Mouse (Mus musculus) CH12.LX (cell line): ENCODE measurements at regions not wholly inside any gene's neighbourhood (a gene's known extent, or its start where the extent isn't known, plus 50 kb on each side); places are given as distances from the start of the nearest gene placed in this dataset.
A peak's percentile ranks its signal among the peaks of the same experiment; 100 is the strongest.

Source experiments
- DNase-seq: peaks from one replicate; pipeline ENCODE4 v3.0.0-alpha.2; 2013; ENCODE audit errors: extremely low read depth
- H3K27ac ChIP-seq: 2 replicates; pipeline ENCODE4 v1.5.1; 2012; ENCODE audit warnings: low read depth, mild to moderate bottlenecking, control low read depth, moderate library complexity; ENCODE audit not compliant: insufficient read depth
- H3K27me3 ChIP-seq: replicated peaks from 2 replicates; pipeline ENCODE3; 2012; ENCODE audit warnings: inconsistent platforms
- H3K36me3 ChIP-seq, 2 experiments: replicated peaks in 1 of 2; 2 replicates each; pipeline versions ENCODE3 to v1.6.1; 2012; ENCODE audit warnings: inconsistent platforms in 1 of 2, low read length in 1 of 2, mild to moderate bottlenecking in 1 of 2, mixed read lengths in 1 of 2, moderate library complexity in 1 of 2; ENCODE audit not compliant: control insufficient read depth in 1 of 2, insufficient read depth in 1 of 2
- H3K4me1 ChIP-seq, 2 experiments: 2 replicates each; pipeline ENCODE4 v1.6.1; 2012; ENCODE audit warnings: inconsistent platforms in 1 of 2, moderate library complexity in 1 of 2; ENCODE audit not compliant: insufficient read depth in 2 of 2, control insufficient read depth in 1 of 2
- H3K4me2 ChIP-seq: 2 replicates; pipeline ENCODE4 v1.6.1; 2012; ENCODE audit warnings: low read depth, mild to moderate bottlenecking, control low read depth; ENCODE audit not compliant: poor library complexity, insufficient read depth, severe bottlenecking
- H3K4me3 ChIP-seq, 3 experiments: fragments of 150-350 bp in 1 of 3; sonication (generic) in 1 of 3; replicated peaks in 1 of 3; 2 replicates each; pipeline versions ENCODE3 to v1.5.1; 2011 to 2012; ENCODE audit warnings: low read depth in 2 of 3, low read length in 2 of 3, mild to moderate bottlenecking in 2 of 3, moderate library complexity in 2 of 3, control low read depth in 1 of 3, improper control_type of control experiment in 1 of 3, inconsistent platforms in 1 of 3, mixed read lengths in 1 of 3; ENCODE audit not compliant: poor library complexity in 1 of 3
- H3K79me2 ChIP-seq: replicated peaks from 2 replicates; pipeline ENCODE4 v1.6.1; 2012; ENCODE audit warnings: mild to moderate bottlenecking, moderate library complexity; ENCODE audit not compliant: control insufficient read depth, poor library complexity, insufficient read depth, severe bottlenecking; ENCODE audit errors: extremely low read depth
- H3K9ac ChIP-seq: 2 replicates; pipeline ENCODE4 v1.6.1; 2012; ENCODE audit warnings: low read depth, mild to moderate bottlenecking, control low read depth, moderate library complexity; ENCODE audit not compliant: insufficient read depth
- H3K9me3 ChIP-seq: replicated peaks from 2 replicates; pipeline ENCODE3; 2012; ENCODE audit warnings: low read length, inconsistent platforms, mixed read lengths
- CHD2 ChIP-seq: IDR thresholded peaks from 2 replicates; pipeline ENCODE4 v1.6.1; 2011; ENCODE audit warnings: low read length, improper control_type of control experiment
- CTCF ChIP-seq, 2 experiments: IDR thresholded peaks in 1 of 2; conservative IDR thresholded peaks in 1 of 2; 2 replicates each; pipeline ENCODE4 v1.5.1; 2011 to 2012; ENCODE audit warnings: low read depth in 2 of 2, low read length in 2 of 2, improper control_type of control experiment in 1 of 2, inconsistent platforms in 1 of 2, mild to moderate bottlenecking in 1 of 2, moderate library complexity in 1 of 2
- E2F4 ChIP-seq: IDR thresholded peaks from 2 replicates; pipeline ENCODE4 v1.6.1; 2011; ENCODE audit warnings: low read depth, low read length, improper control_type of control experiment; ENCODE audit not compliant: insufficient replicate concordance
- EP300 ChIP-seq: IDR thresholded peaks from 2 replicates; pipeline ENCODE4 v1.6.1; 2011; ENCODE audit warnings: low read length, improper control_type of control experiment
- GABPA ChIP-seq: IDR thresholded peaks from 2 replicates; pipeline ENCODE4 v1.6.1; 2012; ENCODE audit warnings: low read depth, low read length, improper control_type of control experiment, inconsistent platforms; ENCODE audit not compliant: insufficient replicate concordance
- JUND ChIP-seq: conservative IDR thresholded peaks from 2 replicates; pipeline ENCODE4 v1.6.1; 2011; ENCODE audit warnings: low read depth, low read length, improper control_type of control experiment
- MYC ChIP-seq: IDR thresholded peaks from 2 replicates; pipeline ENCODE4 v1.6.1; 2011; ENCODE audit warnings: low read depth, mild to moderate bottlenecking, improper control_type of control experiment, low read length
- NELFE ChIP-seq: IDR thresholded peaks from 2 replicates; pipeline ENCODE4 v1.6.1; 2011; ENCODE audit warnings: low read depth, low read length, improper control_type of control experiment
- NRF1 ChIP-seq: IDR thresholded peaks from 2 replicates; pipeline ENCODE4 v1.6.1; 2014; ENCODE audit warnings: low read depth, mild to moderate bottlenecking, inconsistent platforms, low read length, improper control_type of control experiment, moderate library complexity
- PAX5 ChIP-seq: IDR thresholded peaks from 2 replicates; pipeline ENCODE4 v1.6.1; 2012; ENCODE audit warnings: low read length, inconsistent platforms, mixed read lengths
- POLR2AphosphoS2 ChIP-seq: IDR thresholded peaks from 2 replicates; pipeline ENCODE4 v1.6.1; 2011; ENCODE audit warnings: low read depth, low read length, improper control_type of control experiment
- RAD21 ChIP-seq: IDR thresholded peaks from 2 replicates; pipeline ENCODE4 v1.6.1; 2011; ENCODE audit warnings: low read depth, mild to moderate bottlenecking, low read length, improper control_type of control experiment, moderate library complexity
- SIN3A ChIP-seq: IDR thresholded peaks from 2 replicates; pipeline ENCODE4 v1.6.1; 2012; ENCODE audit warnings: low read length, improper control_type of control experiment, inconsistent platforms
- SMC3 ChIP-seq: IDR thresholded peaks from 2 replicates; pipeline ENCODE4 v1.6.1; 2011; ENCODE audit warnings: low read depth, low read length, improper control_type of control experiment
- TCF12 ChIP-seq: IDR thresholded peaks from 2 replicates; pipeline ENCODE4 v1.6.1; 2014; ENCODE audit warnings: low read depth, mild to moderate bottlenecking, inconsistent platforms, low read length, improper control_type of control experiment
- ZC3H11A ChIP-seq: IDR thresholded peaks from 2 replicates; pipeline ENCODE4 v1.6.1; 2012; ENCODE audit warnings: low read depth, mild to moderate bottlenecking, inconsistent platforms, low read length, improper control_type of control experiment
- dilution Hi-C: fragments of 300-500 bp; cut with MboI; formaldehyde crosslinking; loops from 2 replicates; pipeline ENCODE4 v1.14.3; 2020; ENCODE audit warnings: low sequenced_read_pairs; ENCODE audit not compliant: extremely low pct_unique_long_range_greater_than_20kb, extremely low pct_ligation_motif_present
- in situ Hi-C: fragments of 300-500 bp; cut with MboI; formaldehyde crosslinking; loops from 3 replicates; pipeline ENCODE4 v1.14.3; 2019; ENCODE audit warnings: low sequenced_read_pairs, low pct_ligation_motif_present, low pct_unique_long_range_greater_than_20kb, mixed read lengths

GRCm38 (mm10) chr2:103848923-103849700 lies 51.7 kb upstream of the Caprin1 start:
- H3K27me3 ChIP-seq, result no peaks in the 10 kb centered on the region
- no peaks in the 10 kb centered on the region for H3K9me3 ChIP-seq
- H3K36me3 ChIP-seq, result no peaks in the 10 kb centered on the region
- dilution Hi-C loops (no loop called here), in situ Hi-C loops (loop anchor here (25.0 kb wide), 1 partner anchor 287 kb away; the partner anchor contains the start of gene Abtb2)
- no peak overlapping the region for H3K9ac ChIP-seq
- H3K4me3 ChIP-seq, result no peak overlapping the region
- no peaks in the 10 kb centered on the region for H3K79me2 ChIP-seq
- H3K4me2 ChIP-seq, result no peak overlapping the region
- no peaks in the 10 kb centered on the region for H3K4me1 ChIP-seq
- TF ChIP-seq RAD21, result peak; percentile 52
- no peak for TF ChIP-seq POLR2AphosphoS2
- peak; percentile 78 for TF ChIP-seq SMC3
- peak; percentile 75 to 87 for TF ChIP-seq CTCF (conservative IDR thresholded peaks at IDR 0.05 in 1 of 2, IDR thresholded peaks at IDR 0.05 in 1 of 2; ENCODE audit: low read depth in 2 of 2, low read length in 2 of 2)
- H3K27ac ChIP-seq, result no peak overlapping the region
- peak; percentile 54 for DNase-seq

DNA sequence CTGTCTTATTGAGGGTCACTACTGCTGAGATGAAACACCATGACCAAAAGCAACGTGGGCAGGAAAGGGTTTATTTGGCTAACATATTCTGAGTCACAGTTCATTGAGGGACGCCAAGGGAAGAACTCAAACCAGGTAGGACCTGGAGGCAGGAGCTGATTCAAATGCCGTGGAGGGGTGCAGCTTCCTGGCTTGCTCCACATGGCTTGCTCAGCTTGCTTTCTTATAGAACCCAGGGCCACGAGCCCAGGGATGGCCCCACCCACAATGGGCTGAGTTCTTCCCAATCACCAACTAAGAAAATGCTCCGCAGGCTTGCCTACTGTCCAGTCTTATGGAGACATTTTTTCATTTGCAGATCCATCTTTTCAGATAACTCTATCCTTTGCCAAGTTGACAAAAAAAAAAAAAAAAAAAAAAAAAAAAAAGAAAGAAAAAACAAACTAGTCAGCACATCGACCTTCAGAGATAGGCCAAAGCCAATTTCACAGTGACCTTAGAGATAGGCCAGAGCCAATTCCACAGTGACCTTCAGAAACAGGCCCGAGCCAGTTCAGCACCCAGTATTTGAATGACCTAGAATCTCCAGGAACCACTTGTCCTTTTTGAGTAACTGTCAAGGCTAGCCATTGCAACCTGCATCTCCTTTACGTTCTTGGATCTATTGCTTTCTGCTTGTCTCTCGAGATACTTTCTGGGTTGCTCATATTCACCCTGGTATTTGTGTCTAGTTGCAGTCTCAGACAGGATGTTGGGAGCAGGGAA lies 52.5 kb upstream of the Caprin1 start:
- dilution Hi-C loops (no loop called here), in situ Hi-C loops (loop anchor here (25.0 kb wide), 1 partner anchor 288 kb away; the partner anchor contains the start of gene Abtb2)
- Histone ChIP-seq H3K4me1 (no peaks in the 10 kb centered on the region), H3K4me3 (no peak overlapping the region), H3K9me3 (no peaks in the 10 kb centered on the region), H3K4me2 (no peak overlapping the region), H3K27me3 (no peaks in the 10 kb centered on the region), H3K79me2 (no peaks in the 10 kb centered on the region), H3K9ac (no peak overlapping the region), H3K36me3 (no peaks in the 10 kb centered on the region), H3K27ac (no peak overlapping the region)
- DNase-seq, result no peak
- no peak for TF ChIP-seq POLR2AphosphoS2

DNA sequence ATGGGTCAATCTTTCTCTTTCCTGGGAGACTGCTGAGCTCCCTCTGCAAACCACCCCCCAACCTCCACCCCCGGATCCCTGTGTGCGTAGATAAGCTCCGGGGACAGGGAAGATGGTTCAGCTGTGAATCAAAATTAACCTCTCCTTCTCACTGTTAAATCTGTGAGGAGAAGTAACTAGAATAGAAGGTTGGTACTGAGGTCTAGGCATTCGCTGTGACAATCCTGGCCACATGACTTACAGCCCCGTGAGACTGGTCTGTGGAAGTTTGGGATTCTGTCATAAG lies 53.0 kb upstream of the Caprin1 start:
- Histone ChIP-seq H3K79me2 (no peaks in the 10 kb centered on the region), H3K9me3 (no peaks in the 10 kb centered on the region), H3K27me3 (no peaks in the 10 kb centered on the region), H3K36me3 (no peaks in the 10 kb centered on the region), H3K4me2 (no peak overlapping the region), H3K4me1 (no peaks in the 10 kb centered on the region), H3K27ac (no peak overlapping the region), H3K9ac (no peak overlapping the region), H3K4me3 (no peak overlapping the region)
- dilution Hi-C loops, result no loop called here
- TF ChIP-seq JUND, result no peak
- no peak for TF ChIP-seq NRF1
- TF ChIP-seq TCF12, result no peak
- TF ChIP-seq PAX5, result no peak
- TF ChIP-seq NELFE, result no peak
- TF ChIP-seq SIN3A, result no peak
- TF ChIP-seq CHD2, result no peak
- TF ChIP-seq MYC, result no peak
- no peak for TF ChIP-seq ZC3H11A
- TF ChIP-seq GABPA, result no peak
- TF ChIP-seq E2F4, result no peak
- no peak for TF ChIP-seq EP300
- DNase-seq, result no peak
- in situ Hi-C loops, result no loop called here
